Mouse (Mus musculus) adrenal gland, postnatal 36 days (tissue): ENCODE measurements at regions not wholly inside any gene's neighbourhood (a gene's known extent, or its start where the extent isn't known, plus 50 kb on each side); places are given as distances from the start of the nearest gene placed in this dataset.

Source experiments
- DNase-seq, 2 experiments: peaks; one replicate each; pipeline ENCODE4 v3.0.0; 2021; ENCODE audit warnings: mixed read lengths in 1 of 2

DNA sequence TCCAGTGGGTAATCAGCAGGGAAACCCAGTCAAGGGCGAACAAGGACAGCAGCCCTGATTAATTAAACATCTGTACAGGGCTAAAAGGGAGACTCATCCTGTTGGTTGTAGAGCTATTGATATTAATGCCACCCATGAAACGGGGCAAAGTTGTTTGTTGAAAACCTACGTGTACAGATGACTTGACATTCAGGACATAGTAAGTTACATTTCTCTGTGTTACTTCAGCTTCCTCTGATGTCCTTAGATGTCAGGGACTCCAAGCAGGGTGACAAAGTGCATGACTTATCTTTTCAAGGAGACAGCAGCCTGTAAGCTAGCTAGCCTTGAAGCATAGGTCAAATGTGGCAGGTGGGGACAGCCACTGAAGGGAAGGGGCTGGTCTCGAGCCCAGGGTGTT is 390.5 kb downstream of the Ccdc171 start:
- DNase-seq, result peak; percentile 21 to 29

GRCm38 (mm10) chr4:83917009-83917408 is 391.7 kb downstream of the Ccdc171 start:
- DNase-seq, result no peak

DNA sequence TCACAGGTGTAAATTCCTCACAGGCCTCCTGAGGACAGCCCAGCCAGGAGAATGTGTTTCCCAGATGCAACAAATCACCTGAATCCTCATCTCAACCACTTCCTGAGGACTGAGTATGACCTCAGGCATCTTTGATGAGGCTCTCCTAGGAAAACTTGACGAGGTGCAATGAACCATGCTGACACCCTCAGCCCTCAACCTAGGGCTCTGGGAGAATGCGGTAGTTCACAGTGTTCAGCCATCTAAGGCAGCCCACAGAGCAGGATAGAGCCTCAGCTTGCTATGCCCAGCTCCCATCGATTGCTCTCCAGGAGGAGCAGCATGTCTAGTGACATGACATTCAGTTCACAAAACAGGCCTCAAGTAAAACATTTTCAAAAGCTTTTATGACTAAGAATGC is 392.7 kb downstream of the Ccdc171 start:
- DNase-seq, result no peak

DNA sequence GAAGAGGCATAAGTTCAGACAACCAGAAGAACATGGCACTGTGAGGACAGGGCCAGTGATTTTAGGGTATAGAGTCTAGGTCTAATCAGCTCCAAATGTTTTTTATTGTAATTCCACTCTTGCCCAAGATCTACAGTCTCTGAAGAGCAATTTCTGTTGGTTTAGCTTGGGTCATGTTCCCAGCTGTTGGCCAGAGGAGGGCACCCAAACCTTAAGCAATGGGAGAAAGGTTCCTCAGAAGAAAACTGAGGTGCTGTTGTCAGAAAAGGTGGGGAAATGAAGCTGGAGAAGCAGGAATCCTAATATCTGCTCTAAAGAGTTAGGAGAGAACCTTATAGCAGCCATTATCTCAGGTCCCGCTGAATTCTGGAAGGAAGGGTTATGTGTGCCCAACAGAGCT is 393.7 kb downstream of the Ccdc171 start:
- DNase-seq, result no peak

DNA sequence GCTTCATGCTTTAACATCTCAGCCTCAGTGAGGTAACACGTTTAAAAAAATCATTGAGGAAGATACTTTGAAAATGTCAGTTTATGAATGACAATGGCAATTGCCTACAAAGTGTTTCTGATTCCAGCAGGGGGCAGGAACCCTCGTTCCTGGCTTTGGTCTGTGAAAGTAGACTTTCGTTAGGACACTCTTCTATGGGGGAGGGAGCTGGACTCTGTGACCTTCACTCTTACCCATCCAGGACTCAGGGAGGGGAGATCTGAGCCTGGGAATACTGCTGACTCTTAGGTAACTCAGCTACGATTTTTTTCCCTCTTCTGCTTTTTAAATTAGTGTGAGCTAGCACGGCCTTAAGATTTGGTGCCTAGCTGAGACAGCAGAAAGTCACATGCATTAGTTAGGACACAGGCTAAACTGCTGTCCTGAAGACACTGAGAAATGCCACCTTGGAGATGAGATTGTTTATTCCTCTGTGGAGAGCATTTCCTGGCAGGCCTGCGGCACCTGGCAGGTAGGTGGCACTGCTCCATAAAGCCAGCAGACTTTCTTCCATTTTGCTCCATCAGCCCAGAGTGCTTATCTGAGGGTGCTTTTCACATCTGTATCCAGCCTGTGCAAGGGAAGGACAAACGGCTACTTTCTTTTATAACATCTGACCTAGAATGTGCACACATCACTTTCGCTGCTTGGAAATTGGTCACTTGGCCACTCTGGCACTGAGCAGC is 399.9 kb downstream of the Ccdc171 start:
- DNase-seq, result peak; percentile 16 to 26

DNA sequence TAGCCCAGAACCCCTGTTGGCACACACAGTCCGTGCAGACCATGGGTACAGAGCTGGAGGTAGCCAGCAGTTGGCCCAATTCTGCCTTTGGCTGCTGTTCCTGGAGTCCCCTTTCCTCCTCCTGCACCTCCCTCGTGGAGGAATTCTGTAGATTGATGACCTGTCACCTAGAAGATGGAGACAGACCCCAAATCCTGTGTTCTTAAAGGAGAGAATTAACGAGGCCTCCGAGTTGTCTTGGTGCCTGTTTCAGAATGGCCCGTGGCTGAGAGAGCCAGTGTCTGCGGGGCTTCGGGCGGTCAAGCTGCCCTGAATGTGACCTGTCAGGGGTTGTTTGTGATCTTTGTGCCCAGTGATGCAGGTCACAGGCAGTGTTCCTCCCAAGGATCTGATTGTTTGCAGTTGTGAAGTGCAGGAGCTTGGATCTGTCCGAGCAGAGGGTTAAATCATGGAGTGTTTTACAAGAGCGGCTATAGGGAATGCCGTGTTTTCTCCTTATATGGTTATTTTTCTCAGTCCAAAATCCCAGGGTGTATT is 400.9 kb downstream of the Ccdc171 start:
- no peak for DNase-seq

- DNase-seq, result no peak
Measured at GRCm38 (mm10) chr4:83931897-83932654, 406.7 kb downstream of the Ccdc171 start.

DNA sequence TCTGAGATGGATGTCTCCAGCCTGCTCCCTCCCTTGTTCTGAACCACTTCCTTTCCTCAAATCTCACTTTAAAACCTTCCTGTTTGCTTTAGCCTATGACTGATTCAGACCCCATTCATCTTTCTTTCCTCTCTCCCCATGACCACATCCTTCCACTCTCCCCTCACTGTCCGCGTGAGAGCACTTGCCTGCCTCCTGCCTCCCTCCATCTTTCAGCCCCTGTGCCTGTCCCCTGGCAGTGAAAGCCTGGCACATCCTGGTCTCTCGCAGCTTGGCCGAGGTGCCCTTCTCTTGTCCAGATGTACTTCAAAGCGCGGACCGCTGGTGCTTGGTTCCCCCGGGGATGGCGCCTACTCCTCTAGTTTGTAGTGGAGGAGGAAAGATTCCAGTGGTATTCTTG is 416.3 kb downstream of the Ccdc171 start:
- no peak for DNase-seq

DNA sequence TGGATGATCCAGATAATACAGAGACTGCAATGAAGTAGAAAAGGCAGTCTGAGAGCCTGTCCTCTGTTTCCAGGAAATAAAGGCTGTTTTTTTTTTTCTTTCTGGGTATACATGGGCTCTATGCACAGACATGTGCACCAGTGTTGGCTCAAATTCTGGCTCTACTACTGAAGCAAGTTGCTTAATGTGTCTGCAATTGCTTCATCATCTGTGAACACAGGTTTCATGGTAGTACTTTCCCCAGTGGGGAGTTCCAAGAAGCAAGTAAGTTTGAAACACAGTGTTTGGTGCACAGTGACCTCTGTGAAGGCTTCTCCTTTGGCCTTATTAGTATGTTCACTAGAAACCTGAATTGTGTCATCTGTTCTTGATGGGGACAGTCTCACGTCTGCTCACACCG is 424.3 kb downstream of the Ccdc171 start:
- DNase-seq, result no peak

- no peak for DNase-seq
Measured at GRCm38 (mm10) chr4:83950809-83951409, 425.6 kb downstream of the Ccdc171 start.

DNA sequence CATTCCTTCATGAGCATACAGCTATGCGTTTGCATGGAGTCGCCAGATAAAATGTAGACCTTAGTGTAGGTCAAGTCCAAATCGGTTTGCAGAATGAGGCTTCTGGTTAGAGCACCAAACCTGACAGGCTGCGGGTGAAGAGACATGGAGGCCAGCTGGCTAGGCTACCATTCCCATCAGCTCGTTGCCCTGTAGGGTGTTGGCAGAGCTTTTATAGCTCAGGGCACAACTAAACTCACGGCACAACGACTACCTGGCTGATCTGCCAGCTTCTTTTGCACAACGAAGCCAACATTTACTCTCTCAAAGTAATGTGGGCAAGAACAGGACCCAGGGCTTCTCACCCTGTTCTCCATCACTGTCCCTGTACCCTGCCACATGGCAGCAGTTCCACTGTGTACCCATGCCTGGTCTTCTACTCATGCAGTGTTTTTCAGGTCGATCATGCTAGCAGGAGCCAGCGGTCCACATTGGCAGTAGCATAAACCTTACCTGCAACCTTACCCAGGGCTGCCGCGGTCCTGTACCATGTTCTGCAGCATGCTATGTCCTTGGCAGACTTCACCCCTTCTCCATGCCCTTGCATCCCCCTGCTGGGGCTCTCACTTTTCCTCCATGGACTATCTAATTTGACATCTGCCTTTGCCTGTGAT is 431.0 kb downstream of the Ccdc171 start:
- DNase-seq, result no peak

- no peak for DNase-seq
Measured at GRCm38 (mm10) chr4:83957217-83957692, 431.9 kb downstream of the Ccdc171 start.

- DNase-seq, result no peak
Measured at GRCm38 (mm10) chr4:83966898-83967297, 441.6 kb downstream of the Ccdc171 start.

GRCm38 (mm10) chr4:83973162-83973561 is 447.8 kb downstream of the Ccdc171 start:
- no peak for DNase-seq

- DNase-seq, result peak; percentile 56 to 59
Measured at GRCm38 (mm10) chr4:83974214-83975012, 449.1 kb downstream of the Ccdc171 start.

GRCm38 (mm10) chr4:83975569-83975968 is 450.2 kb downstream of the Ccdc171 start:
- no peak for DNase-seq

- DNase-seq, result no peak
Measured at GRCm38 (mm10) chr4:83976067-83976466, 450.7 kb downstream of the Ccdc171 start.

- DNase-seq, result no peak
Measured at GRCm38 (mm10) chr4:83979088-83979487, 453.7 kb downstream of the Ccdc171 start.

DNA sequence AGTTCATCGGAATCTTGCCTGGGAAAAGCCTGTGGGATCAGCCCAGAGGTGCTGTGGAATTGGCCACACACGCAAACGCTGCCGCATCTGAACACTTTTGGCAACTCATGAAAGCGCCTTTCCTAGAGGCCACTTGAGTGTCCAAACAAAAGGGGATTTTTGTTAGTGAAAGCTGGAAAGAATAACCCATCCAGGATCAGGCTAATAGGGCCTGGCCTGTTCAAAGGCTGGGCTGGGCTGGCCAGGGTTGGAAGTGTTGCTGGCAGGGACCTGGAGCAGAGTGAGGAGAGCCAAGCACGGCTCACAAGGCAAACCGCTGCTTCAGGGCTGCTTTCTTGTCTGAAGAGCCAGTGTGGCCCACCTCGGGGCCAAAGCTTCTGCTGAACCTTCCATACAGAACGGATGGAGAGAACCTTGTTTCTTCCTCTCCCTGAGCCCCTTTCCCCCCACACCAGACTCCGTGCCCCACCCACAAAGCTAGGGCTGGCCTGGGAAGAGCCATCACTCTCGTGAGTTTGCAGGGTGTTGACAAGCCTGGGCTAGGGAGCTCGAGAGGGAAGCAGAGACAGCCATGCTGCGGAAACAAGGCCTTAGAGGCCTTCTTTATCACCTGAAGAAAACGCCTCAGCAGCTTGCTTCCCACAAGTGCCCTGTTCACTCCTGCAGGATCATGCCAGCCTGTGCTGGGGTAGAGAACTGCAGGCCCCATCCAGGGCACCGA is 459.5 kb downstream of the Ccdc171 start:
- DNase-seq, result no peak

DNA sequence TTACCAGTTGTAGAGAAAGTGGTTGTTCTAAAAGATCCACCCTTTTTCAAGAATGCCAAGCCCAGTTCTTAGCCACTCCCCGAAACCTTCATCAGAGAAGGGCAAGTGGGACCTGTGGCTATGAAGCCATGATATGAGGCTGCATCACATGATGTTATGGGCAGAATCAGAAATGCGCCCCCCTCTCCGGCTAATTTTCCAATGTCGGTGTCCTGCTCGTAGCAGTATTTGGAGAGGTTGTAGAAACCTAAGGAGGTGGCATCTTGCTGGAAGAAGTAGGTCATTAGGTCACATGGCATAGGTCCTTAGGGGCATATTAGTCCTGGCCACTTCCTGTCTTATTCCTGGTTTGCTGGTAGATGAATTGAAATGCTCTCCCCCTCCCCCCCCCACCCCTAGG is 460.1 kb downstream of the Ccdc171 start:
- no peak for DNase-seq
